Mouse (Mus musculus) small intestine, adult 2 months (tissue): Measurements from ENCODE around the gene Ppard.
A peak's percentile ranks its signal among the peaks of the same experiment; 100 is the strongest.

ENCODE experiments used
- CTCF ChIP-seq: fragments of 200-500 bp; IDR thresholded peaks from 2 replicates; pipeline ENCODE4 v1.5.1; 2012; ENCODE audit warnings: low read depth, mild to moderate bottlenecking, control low read depth, inconsistent platforms, low read length, moderate library complexity, mixed read lengths; ENCODE audit not compliant: insufficient replicate concordance, insufficient read length; ENCODE audit errors: extremely low read depth
- POLR2A ChIP-seq: fragments of 200-500 bp; IDR thresholded peaks from 2 replicates; pipeline ENCODE4 v1.6.1; 2012; ENCODE audit warnings: low read depth, mild to moderate bottlenecking, control low read depth, inconsistent platforms, low read length, moderate library complexity

DNA sequence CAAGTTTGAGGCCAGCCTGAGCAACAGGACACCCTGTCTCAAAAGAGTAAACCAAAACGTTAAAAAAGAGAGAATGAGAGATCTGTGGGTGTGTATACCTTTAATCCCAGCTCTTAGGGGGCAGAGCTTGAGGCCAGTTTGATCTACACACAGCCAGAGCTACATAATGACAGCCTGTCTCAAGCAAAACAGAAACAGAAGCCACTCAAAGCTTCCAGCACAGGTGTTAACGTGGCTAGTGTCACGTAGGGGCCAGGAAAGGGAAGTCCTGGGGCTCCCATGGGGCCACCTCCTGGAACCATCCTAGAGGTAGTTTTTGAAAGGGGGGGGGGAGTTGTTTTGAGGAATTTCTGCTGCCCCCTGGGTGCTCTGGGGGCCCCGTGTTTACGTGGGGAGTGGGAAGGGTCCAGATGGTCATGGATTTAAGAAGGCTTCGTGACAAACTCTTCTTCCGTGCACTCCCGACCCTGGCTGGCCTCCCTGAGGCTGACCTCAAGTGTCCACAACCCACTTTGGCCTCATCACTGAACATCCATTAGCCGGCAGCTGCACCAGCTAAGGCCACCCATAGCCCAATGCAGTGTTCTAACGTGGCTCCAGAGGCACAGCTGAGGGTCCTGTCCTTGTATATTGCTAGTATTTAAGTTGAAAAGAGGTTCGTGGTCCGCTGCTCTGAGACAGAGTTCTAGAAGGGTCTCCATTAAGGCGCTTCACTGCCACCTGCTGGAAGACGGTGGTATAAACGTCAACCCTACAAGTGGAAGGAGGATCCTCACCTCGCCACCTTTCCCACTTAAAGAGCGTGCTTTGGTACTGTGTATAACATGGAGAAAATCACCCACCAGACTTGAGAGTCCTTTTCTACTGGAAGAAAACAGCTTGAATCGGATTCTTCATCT is 76.0 kb downstream of the Ppard start:
- TF ChIP-seq CTCF (peak; percentile 91; the same call in 1 of the 2 replicates), POLR2A (no peak)
